Mouse (Mus musculus): ENCODE measurements around the gene Slc22a15.

- TF ChIP-seq POLR2A (IDR thresholded peaks at IDR 0.05; ENCODE audit: control insufficient read depth, extremely low read depth, insufficient read depth, low read length, poor library complexity) = no peak
- TF ChIP-seq CTCF (IDR thresholded peaks at IDR 0.05; ENCODE audit: borderline replicate concordance, control insufficient read depth, extremely low read depth, insufficient read depth, low read length, poor library complexity) = no peak
Measured at GRCm38 (mm10) chr3:101831189-101831858, 92.9 kb downstream of the Slc22a15 start.
